Mouse (Mus musculus) common myeloid progenitor, adult 5-6 weeks (primary cell): ENCODE data around the gene Bpifb1. TPM values are rescaled to one million over a fixed set of nuclear protein-coding genes. Genes with fewer than 3 reads are reported as not detected.

Experiments used
- total RNA-seq: library from RNA; stranded (forward); fragments of 200-1000, 187-1606 nt; gene quantifications from 2 replicates; pipeline ENCODE4 v1.2.3, GENCODE M21; 2017

Gene Bpifb1
- total RNA-seq, 1 experiment from 2014 or later = not detected

Other genes starting within 250 kb of the Bpifb1 start
- gene Bpifa6, start 215.9 kb upstream of the Bpifb1 start, total RNA-seq = not detected in 2 replicates
- gene Bpifa2, start 182.6 kb upstream of the Bpifb1 start, total RNA-seq = not detected in 2 replicates
- not detected in 2 replicates for gene Bpifa3, start 60.5 kb upstream of the Bpifb1 start, total RNA-seq
- not detected in 2 replicates for gene Bpifa1, start 47.9 kb upstream of the Bpifb1 start, total RNA-seq
- not detected in 2 replicates for gene Bpifa5, start 28.2 kb upstream of the Bpifb1 start, total RNA-seq
- not detected in 2 replicates for gene Bpifb5, start 32.9 kb downstream of the Bpifb1 start, total RNA-seq
- gene Bpifb9a, start 67.0 kb downstream of the Bpifb1 start, total RNA-seq = not detected in 2 replicates
- gene Bpifb9b, start 116.4 kb downstream of the Bpifb1 start, total RNA-seq = not detected in 2 replicates
- gene Cdk5rap1, start 182.2 kb downstream of the Bpifb1 start, total RNA-seq = 16.8 and 17.7 TPM in 2 replicates
- not detected in 2 replicates for gene Snta1, start 217.3 kb downstream of the Bpifb1 start, total RNA-seq
- gene Cbfa2t2, start 245.7 kb downstream of the Bpifb1 start, total RNA-seq = 16.2 and 23.8 TPM in 2 replicates